Comparison of ENCODE assay signal across 16 mouse cellular contexts in the genomic region with DNA sequence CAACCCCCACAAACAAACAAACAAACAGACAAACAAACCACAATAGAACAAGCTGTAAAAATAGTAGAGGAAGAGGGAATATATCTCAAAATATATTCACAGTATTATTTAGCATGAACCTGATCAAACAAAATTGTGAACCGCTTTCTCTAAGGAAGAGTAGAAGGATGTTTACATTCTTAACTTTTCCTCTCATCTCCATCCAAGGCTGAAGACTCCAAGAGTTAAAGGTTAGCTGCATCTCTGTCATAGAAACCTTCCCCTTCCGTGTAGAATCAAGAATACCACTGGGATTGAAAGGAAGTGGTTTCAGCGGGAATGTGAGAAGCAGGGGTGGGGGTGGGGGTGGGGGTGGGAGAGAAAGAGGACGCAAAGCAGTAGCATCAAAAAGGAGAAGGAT.
"Had no signal": no experiment of that assay in that cellular context is flagged by ENCODE, and none has a peak within 500 bp of the region (broad histone marks: within the 10 kb centered on the region; RNA-seq: fewer than 3 reads in every experiment).

No protein-coding gene starts in this region.

- ATAC-seq: liver, postnatal 0 days; midbrain, embryonic 16.5 days had no signal

- H3K27me3 ChIP-seq: liver, embryonic 13.5 days; liver, embryonic 15.5 days; midbrain, embryonic 12.5 days; neural tube, embryonic 13.5 days; neural tube, embryonic 15.5 days; stomach, embryonic 15.5 days had no signal

- H3K9ac ChIP-seq: liver, embryonic 13.5 days; liver, embryonic 15.5 days; liver, postnatal 0 days; midbrain, embryonic 12.5 days; neural tube, embryonic 13.5 days; neural tube, embryonic 15.5 days; stomach, embryonic 15.5 days had no signal

- H3K9me3 ChIP-seq: liver, embryonic 13.5 days; liver, embryonic 15.5 days; midbrain, embryonic 12.5 days; neural tube, embryonic 15.5 days; stomach, embryonic 15.5 days had no signal

- H3K4me3 ChIP-seq: liver, embryonic 13.5 days; liver, embryonic 15.5 days; midbrain, embryonic 10.5 days; midbrain, embryonic 12.5 days; myocyte; neural tube, embryonic 13.5 days; neural tube, embryonic 15.5 days; stomach, embryonic 15.5 days had no signal

- H3K4me2 ChIP-seq: liver, embryonic 11.5 days; liver, embryonic 13.5 days; liver, embryonic 15.5 days; midbrain, embryonic 12.5 days; neural tube, embryonic 13.5 days; neural tube, embryonic 15.5 days; stomach, embryonic 15.5 days had no signal

- H3K27ac ChIP-seq: liver, embryonic 13.5 days; liver, embryonic 15.5 days; midbrain, embryonic 10.5 days; midbrain, embryonic 12.5 days; neural tube, embryonic 13.5 days; neural tube, embryonic 15.5 days; stomach, embryonic 15.5 days had no signal

- H3K4me1 ChIP-seq: liver, embryonic 13.5 days; liver, embryonic 15.5 days; midbrain, embryonic 12.5 days; neural tube, embryonic 13.5 days; neural tube, embryonic 15.5 days; stomach, embryonic 15.5 days had no signal

- DNase-seq: liver; liver, embryonic 13.5 days; liver, postnatal 0 days; right cerebral cortex, postnatal 14 days; thymus, adult 2 months; thymus, postnatal 25 days; thymus, postnatal 4 days had no signal

- H3K36me3 ChIP-seq: liver, embryonic 13.5 days; liver, embryonic 15.5 days; midbrain, embryonic 10.5 days; midbrain, embryonic 12.5 days; neural tube, embryonic 13.5 days; neural tube, embryonic 15.5 days; stomach, embryonic 15.5 days had no signal
